Mouse (Mus musculus) midbrain, embryonic 12.5 days (tissue): ENCODE measurements around the gene Nxph4. TPM values are rescaled to one million over a fixed set of nuclear protein-coding genes. Genes with fewer than 3 reads are reported as not detected.

Experiments
- ATAC-seq: fragments of 200-750 bp; cut with Nextera tagmentation; 2 replicates; pipeline ENCODE4 v1.8.0; 2017; ENCODE audit warnings: low read depth, moderate TSS enrichment, moderate library complexity; ENCODE audit not compliant: low FRiP score
- H3K27ac ChIP-seq: fragments of 300-500 bp; sonication (generic); replicated peaks from 2 replicates; pipeline ENCODE4 v1.5.1; 2016; ENCODE audit warnings: mild to moderate bottlenecking
- H3K27me3 ChIP-seq: fragments of 300-500 bp; sonication (generic); 2 replicates; pipeline ENCODE4 v1.6.1; 2016; ENCODE audit warnings: mild to moderate bottlenecking
- H3K36me3 ChIP-seq: fragments of 300-500 bp; sonication (generic); 2 replicates; pipeline ENCODE4 v1.6.1; 2016
- H3K4me1 ChIP-seq: fragments of 300-500 bp; sonication (generic); 2 replicates; pipeline ENCODE4 v1.6.1; 2016
- H3K4me2 ChIP-seq: fragments of 300-500 bp; sonication (generic); replicated peaks from 2 replicates; pipeline ENCODE4 v1.6.1; 2016; ENCODE audit warnings: mild to moderate bottlenecking, moderate library complexity
- H3K4me3 ChIP-seq: fragments of 300-500 bp; sonication (generic); 2 replicates; pipeline ENCODE4 v1.5.1; 2016; ENCODE audit warnings: mild to moderate bottlenecking
- H3K9ac ChIP-seq: fragments of 300-500 bp; sonication (generic); replicated peaks from 2 replicates; pipeline ENCODE4 v1.6.1; 2016; ENCODE audit warnings: mild to moderate bottlenecking, moderate library complexity
- H3K9me3 ChIP-seq: fragments of 300-500 bp; sonication (generic); 2 replicates; pipeline ENCODE4 v1.6.1; 2016; ENCODE audit warnings: mild to moderate bottlenecking
- WGBS: fragments of 180-500 bp; shearing (Covaris S2); methylation state at CpG from one replicate; pipeline ENCODE4 v1.1.7; 2016; 5-methylcytosine and 5-hydroxymethylcytosine counted together
- polyA plus RNA-seq: library from polyadenylated mRNA; unstranded; fragments of >200 nt; fragmentation: Nextera tagmentation; extraction: Ambion mirVana; gene quantifications from 2 replicates; pipeline ENCODE4 v1.2.1, GENCODE M21; 2016

Gene Nxph4
- 55.9 and 58.2 TPM in 2 replicates for polyA plus RNA-seq

GRCm38 (mm10) chr10:127534036-127534928, at the start of gene Nxph4:
Gene Nxph4, minus strand, starts transcription at chr10:127534559.
- Histone ChIP-seq H3K4me3 (peak within 1 kb of the TSS; percentile 52), H3K27ac (peak within 1 kb of the TSS; percentile 71), H3K4me1 (peaks cover 68% of the 10 kb centered on the region), H3K9me3 (no peaks in the 10 kb centered on the region), H3K36me3 (peaks cover 10% of the 10 kb centered on the region), H3K27me3 (peaks cover 75% of the 10 kb centered on the region), H3K9ac (peak within 1 kb of the TSS; percentile 68), H3K4me2 (peak within 1 kb of the TSS; percentile 69)
- no peak for ATAC-seq
- under 1% methylated on average over 64 of the region's 78 CpGs for WGBS

- no peak overlapping the region for H3K4me2 ChIP-seq
- H3K4me3 ChIP-seq, result no peak overlapping the region
- no peak overlapping the region for H3K27ac ChIP-seq
- 85% methylated on average over 8 of the region's 8 CpGs for WGBS
- ATAC-seq, result no peak
- H3K36me3 ChIP-seq, result peaks cover 97% of the 10 kb centered on the region
- H3K27me3 ChIP-seq, result no peaks in the 10 kb centered on the region
- H3K9ac ChIP-seq, result no peak overlapping the region
- H3K9me3 ChIP-seq, result no peaks in the 10 kb centered on the region
- H3K4me1 ChIP-seq, result no peaks in the 10 kb centered on the region
Observed at GRCm38 (mm10) chr10:127583649-127584048, 49.3 kb upstream of the Nxph4 start.

- WGBS, result 95% methylated on average over 9 of the region's 9 CpGs
Observed at GRCm38 (mm10) chr10:127581291-127581690, 46.9 kb upstream of the Nxph4 start.

GRCm38 (mm10) chr10:127577982-127578381, 43.6 kb upstream of the Nxph4 start:
- Histone ChIP-seq H3K4me1 (no peaks in the 10 kb centered on the region), H3K4me3 (no peak overlapping the region), H3K9ac (no peak overlapping the region), H3K4me2 (no peak overlapping the region), H3K36me3 (peaks cover 100% of the 10 kb centered on the region), H3K9me3 (no peaks in the 10 kb centered on the region), H3K27ac (no peak overlapping the region), H3K27me3 (no peaks in the 10 kb centered on the region)
- 95% methylated on average over 15 of the region's 15 CpGs for WGBS
- no peak for ATAC-seq

More at GRCm38 (mm10) chr10:127581291-127581690, 46.9 kb upstream of the Nxph4 start:
- no peak overlapping the region for H3K27ac ChIP-seq
- ATAC-seq, result no peak
- no peak overlapping the region for H3K4me3 ChIP-seq
- H3K9me3 ChIP-seq, result no peaks in the 10 kb centered on the region
- H3K4me2 ChIP-seq, result no peak overlapping the region
- peaks cover 98% of the 10 kb centered on the region for H3K36me3 ChIP-seq
- no peak overlapping the region for H3K9ac ChIP-seq
- H3K4me1 ChIP-seq, result no peaks in the 10 kb centered on the region
- H3K27me3 ChIP-seq, result no peaks in the 10 kb centered on the region

- peaks cover 100% of the 10 kb centered on the region for H3K36me3 ChIP-seq
- H3K27ac ChIP-seq, result no peak overlapping the region
- H3K4me1 ChIP-seq, result no peaks in the 10 kb centered on the region
- no peak overlapping the region for H3K4me3 ChIP-seq
- H3K9me3 ChIP-seq, result no peaks in the 10 kb centered on the region
- no peak overlapping the region for H3K4me2 ChIP-seq
- no peaks in the 10 kb centered on the region for H3K27me3 ChIP-seq
- 87% methylated on average over 9 of the region's 9 CpGs for WGBS
- no peak overlapping the region for H3K9ac ChIP-seq
- no peak for ATAC-seq
Observed at GRCm38 (mm10) chr10:127577156-127577555, 42.8 kb upstream of the Nxph4 start.

- 69% methylated on average over 18 of the region's 18 CpGs for WGBS
- H3K4me1 ChIP-seq, result no peaks in the 10 kb centered on the region
- no peaks in the 10 kb centered on the region for H3K9me3 ChIP-seq
- H3K4me3 ChIP-seq, result no peak overlapping the region
- no peak overlapping the region for H3K4me2 ChIP-seq
- no peak overlapping the region for H3K27ac ChIP-seq
- no peaks in the 10 kb centered on the region for H3K27me3 ChIP-seq
- peaks cover 100% of the 10 kb centered on the region for H3K36me3 ChIP-seq
- ATAC-seq, result no peak
- H3K9ac ChIP-seq, result no peak overlapping the region
Observed at GRCm38 (mm10) chr10:127576381-127576961, 42.1 kb upstream of the Nxph4 start.

- Histone ChIP-seq H3K9me3 (no peaks in the 10 kb centered on the region), H3K4me2 (no peak overlapping the region), H3K4me1 (no peaks in the 10 kb centered on the region), H3K4me3 (no peak overlapping the region), H3K9ac (no peak overlapping the region), H3K36me3 (peaks cover 100% of the 10 kb centered on the region), H3K27ac (no peak overlapping the region), H3K27me3 (no peaks in the 10 kb centered on the region)
- WGBS, result 96% methylated on average over 7 of the region's 7 CpGs
- no peak for ATAC-seq
Observed at GRCm38 (mm10) chr10:127575741-127576140, 41.4 kb upstream of the Nxph4 start.

GRCm38 (mm10) chr10:127572281-127572680, 37.9 kb upstream of the Nxph4 start:
- H3K4me1 ChIP-seq, result no peaks in the 10 kb centered on the region
- WGBS, result 92% methylated on average over 5 of the region's 5 CpGs
- no peak overlapping the region for H3K4me2 ChIP-seq
- peaks cover 86% of the 10 kb centered on the region for H3K36me3 ChIP-seq
- H3K4me3 ChIP-seq, result no peak overlapping the region
- H3K9me3 ChIP-seq, result no peaks in the 10 kb centered on the region
- H3K27me3 ChIP-seq, result no peaks in the 10 kb centered on the region
- ATAC-seq, result no peak
- no peak overlapping the region for H3K9ac ChIP-seq
- no peak overlapping the region for H3K27ac ChIP-seq

- 92% methylated on average over 17 of the region's 17 CpGs for WGBS
Observed at GRCm38 (mm10) chr10:127570937-127571641, 36.7 kb upstream of the Nxph4 start.

GRCm38 (mm10) chr10:127570384-127570783, 36.0 kb upstream of the Nxph4 start:
- 83% methylated on average over 6 of the region's 6 CpGs for WGBS
- Histone ChIP-seq H3K4me1 (no peaks in the 10 kb centered on the region), H3K4me2 (no peak overlapping the region), H3K36me3 (peaks cover 85% of the 10 kb centered on the region), H3K4me3 (no peak overlapping the region), H3K27me3 (no peaks in the 10 kb centered on the region), H3K9ac (no peak overlapping the region), H3K9me3 (no peaks in the 10 kb centered on the region), H3K27ac (0 out of 2 replicates have a peak overlapping the region, but pooled peaks have one; percentile 7)
- no peak for ATAC-seq

More at GRCm38 (mm10) chr10:127570937-127571641, 36.7 kb upstream of the Nxph4 start:
- Histone ChIP-seq H3K9ac (0 out of 2 replicates have a peak overlapping the region, but pooled peaks have one; percentile 20), H3K9me3 (no peaks in the 10 kb centered on the region), H3K4me3 (no peak overlapping the region), H3K27me3 (no peaks in the 10 kb centered on the region), H3K4me1 (no peaks in the 10 kb centered on the region), H3K36me3 (peaks cover 86% of the 10 kb centered on the region), H3K27ac (no peak overlapping the region), H3K4me2 (no peak overlapping the region)
- ATAC-seq, result no peak

GRCm38 (mm10) chr10:127569450-127569849, 35.1 kb upstream of the Nxph4 start:
- H3K27me3 ChIP-seq, result no peaks in the 10 kb centered on the region
- no peak overlapping the region for H3K27ac ChIP-seq
- H3K4me3 ChIP-seq, result no peak overlapping the region
- no peak overlapping the region for H3K9ac ChIP-seq
- WGBS, result 44% methylated on average over 3 of the region's 3 CpGs
- peaks cover 82% of the 10 kb centered on the region for H3K36me3 ChIP-seq
- H3K4me1 ChIP-seq, result no peaks in the 10 kb centered on the region
- no peak for ATAC-seq
- no peak overlapping the region for H3K4me2 ChIP-seq
- H3K9me3 ChIP-seq, result no peaks in the 10 kb centered on the region
